Mouse (Mus musculus): Measurements from ENCODE around the gene Arpc1a. TPM values are rescaled to one million over a fixed set of nuclear protein-coding genes. Genes with fewer than 3 reads are reported as not detected.

Arpc1a gene
- 64.8 and 78.1 TPM in 2 replicates for polyA plus RNA-seq (2015; fragmentation: Nextera tagmentation; extraction: Ambion mirVana)

DNA sequence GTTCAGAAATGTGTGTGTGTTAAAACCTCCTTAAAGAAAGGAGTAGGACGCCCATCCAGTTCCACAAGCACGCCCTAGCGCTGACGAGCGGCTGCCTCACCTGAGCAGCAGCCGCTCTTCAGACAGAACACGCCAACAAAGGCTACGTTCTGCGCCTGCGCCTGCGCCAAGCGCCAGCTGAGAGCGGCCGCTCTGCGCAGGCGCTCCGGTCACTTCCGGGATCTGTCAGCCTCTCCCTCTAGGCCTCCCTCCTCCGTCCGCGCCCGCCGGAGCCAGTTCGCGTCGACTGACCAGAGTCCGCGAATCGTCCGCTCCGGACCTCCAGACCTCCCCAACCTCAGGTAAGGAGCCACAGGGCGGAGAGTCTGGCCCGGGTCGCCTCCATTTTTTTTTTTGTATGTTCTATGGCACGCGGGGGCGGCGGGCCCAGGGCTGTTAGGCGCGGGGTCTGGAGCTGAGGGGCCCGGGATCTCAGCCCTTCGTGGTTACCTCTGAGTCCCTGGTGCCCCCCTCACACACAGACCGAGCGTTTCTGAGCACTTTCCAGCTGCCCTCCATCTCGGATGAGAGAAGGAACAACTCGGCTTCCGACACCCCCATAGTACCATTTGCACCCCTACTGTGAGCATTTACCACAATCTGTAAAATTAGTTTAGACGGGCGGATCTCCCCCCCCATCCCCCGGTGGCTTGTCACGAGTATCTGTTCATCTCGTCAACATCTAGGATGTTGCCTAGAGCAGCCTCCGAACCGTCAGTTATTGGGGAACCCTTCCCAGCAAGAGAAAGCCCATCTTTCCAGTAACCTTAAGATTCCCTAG lies at the start of gene Arpc1a, which contains the start of gene Kpna7:
Gene Arpc1a (plus strand): TSS at position 199 of the 820 bp plus-strand sequence.
Gene Kpna7 (minus strand): TSS at position 399 of the 820 bp plus-strand sequence.

DNA sequence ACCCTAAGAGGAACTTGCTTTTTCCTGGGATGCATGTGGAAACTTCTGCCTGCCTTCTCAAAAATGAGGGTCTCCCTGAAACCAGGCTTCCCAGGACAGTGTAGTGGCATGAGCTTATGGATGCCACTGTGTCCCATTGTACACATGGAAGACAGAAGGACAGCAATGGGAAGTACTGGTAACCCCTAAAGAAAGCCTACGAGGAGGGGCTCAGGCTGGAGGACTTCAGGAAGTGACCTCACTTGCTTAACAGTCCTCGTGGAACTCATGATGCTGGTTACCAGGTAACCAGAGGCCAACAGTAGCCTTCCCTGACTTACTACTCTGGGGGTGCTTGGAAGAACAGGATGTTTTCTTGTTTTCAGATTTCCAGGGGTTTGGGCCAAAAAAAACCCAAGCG lies 40.9 kb upstream of the Arpc1a start, which contains the start of gene 1700018F24Rik:
Gene 1700018F24Rik (plus strand): TSS at position 301 of the 400 bp plus-strand sequence.

DNA sequence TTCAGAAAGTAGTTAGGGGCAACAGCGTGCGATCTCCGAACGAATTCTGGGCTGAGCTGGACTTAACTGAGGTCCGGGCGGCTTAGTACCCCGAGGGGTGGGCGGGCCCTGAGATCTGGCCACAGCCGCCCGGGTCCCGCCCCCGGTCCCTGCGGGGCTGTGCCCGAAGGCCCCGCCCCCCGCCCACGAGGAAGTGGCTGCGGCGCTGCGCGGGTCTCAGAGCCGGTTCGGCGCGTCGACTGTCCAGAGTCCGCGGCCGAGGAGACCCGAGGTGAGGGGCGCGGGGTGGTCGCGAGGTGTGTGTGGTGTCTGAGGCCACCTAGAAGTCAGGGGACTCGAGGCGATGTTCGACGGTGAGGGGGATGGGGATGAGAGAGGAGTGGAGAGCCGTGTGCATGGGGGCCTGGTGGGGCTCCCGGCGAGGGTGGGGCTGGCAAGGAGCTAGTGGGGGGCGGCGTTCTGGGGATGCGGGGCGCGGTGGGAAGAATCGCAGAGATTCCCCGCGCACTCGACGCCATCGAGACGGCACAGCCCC lies 30.5 kb downstream of the Arpc1a start, which contains the start of gene Arpc1b:
Gene Arpc1b (plus strand): TSS at position 145 of the 535 bp plus-strand sequence.

DNA sequence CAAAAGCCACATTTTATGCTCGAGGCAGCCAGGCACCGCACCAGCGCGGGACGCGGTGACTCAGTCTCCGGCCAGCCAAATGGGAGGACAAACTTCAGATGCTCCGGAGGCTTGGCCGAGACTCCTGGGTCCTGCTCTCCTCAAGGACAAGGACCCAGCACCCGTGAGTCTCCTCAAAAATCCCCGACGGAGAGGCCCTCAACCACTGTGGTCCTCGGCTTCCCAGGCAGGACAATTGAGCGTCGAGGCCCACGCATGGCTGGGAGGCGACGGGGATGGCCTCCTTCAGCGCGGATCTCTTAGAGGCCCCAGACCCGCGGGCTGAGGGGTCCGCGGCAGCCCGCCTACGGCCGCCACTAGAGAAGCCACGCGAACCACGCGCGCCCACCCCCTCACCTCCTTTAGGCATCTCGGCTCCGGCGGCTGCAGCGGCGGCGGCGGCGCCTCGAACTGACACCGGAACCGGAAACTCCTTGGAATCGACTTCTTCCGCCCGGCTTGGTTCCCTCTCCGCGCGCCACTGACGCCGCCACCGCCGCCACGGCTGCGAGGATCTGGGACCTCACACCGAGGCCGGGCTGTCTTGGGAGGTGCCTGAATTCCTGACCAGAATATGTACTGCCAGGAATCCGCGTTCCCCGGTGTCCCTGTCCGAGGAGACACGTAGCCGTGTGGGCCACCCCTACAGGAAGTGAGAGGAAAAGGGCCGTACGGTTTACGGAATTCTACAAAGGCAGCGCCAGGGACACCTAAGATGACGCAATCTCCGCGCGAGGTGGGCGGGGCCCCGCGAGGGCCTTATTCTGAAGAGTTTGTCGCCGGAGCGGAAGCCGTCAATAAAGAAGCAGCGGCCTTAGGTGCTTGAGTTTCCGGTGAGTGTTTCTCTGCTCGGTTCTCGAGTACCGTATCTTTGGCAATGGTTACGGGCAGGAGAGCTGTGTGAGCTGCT lies 56.2 kb downstream of the Arpc1a start, which contains the start of the genes Pdap1 and Bud31:
Gene Pdap1 (minus strand): TSS at position 668 of the 949 bp plus-strand sequence.
Gene Bud31 (plus strand): TSS at position 792 of the 949 bp plus-strand sequence.

Other genes starting within 250 kb of the Arpc1a start
- 6.9 and 7.4 TPM in 2 replicates for gene Smurf1, start 118.0 kb upstream of the Arpc1a start, polyA plus RNA-seq (2015; fragmentation: Nextera tagmentation; extraction: Ambion mirVana)
- gene Gm4871, start 51.1 kb upstream of the Arpc1a start, polyA plus RNA-seq (2015; fragmentation: Nextera tagmentation; extraction: Ambion mirVana): not detected in 2 replicates
- gene 1700018F24Rik, start 40.8 kb upstream of the Arpc1a start, polyA plus RNA-seq (2015; fragmentation: Nextera tagmentation; extraction: Ambion mirVana): not detected in 2 replicates
- not detected in 2 replicates for gene Kpna7, start 200 bp downstream of the Arpc1a start, polyA plus RNA-seq (2015; fragmentation: Nextera tagmentation; extraction: Ambion mirVana)
- gene Arpc1b, start 30.4 kb downstream of the Arpc1a start, polyA plus RNA-seq (2015; fragmentation: Nextera tagmentation; extraction: Ambion mirVana): 178 and 280 TPM in 2 replicates
- 51.6 and 70.3 TPM in 2 replicates for gene Pdap1, start 56.4 kb downstream of the Arpc1a start, polyA plus RNA-seq (2015; fragmentation: Nextera tagmentation; extraction: Ambion mirVana)
- gene Bud31, start 56.5 kb downstream of the Arpc1a start, polyA plus RNA-seq (2015; fragmentation: Nextera tagmentation; extraction: Ambion mirVana): 102 and 124 TPM in 2 replicates
- 10.5 and 10.8 TPM in 2 replicates for gene Ptcd1, start 83.3 kb downstream of the Arpc1a start, polyA plus RNA-seq (2015; fragmentation: Nextera tagmentation; extraction: Ambion mirVana)
- gene Cpsf4, start 83.4 kb downstream of the Arpc1a start, polyA plus RNA-seq (2015; fragmentation: Nextera tagmentation; extraction: Ambion mirVana): 15.7 and 18.7 TPM in 2 replicates
- 894 and 985 TPM in 2 replicates for gene Atp5j2, start 108.2 kb downstream of the Arpc1a start, polyA plus RNA-seq (2015; fragmentation: Nextera tagmentation; extraction: Ambion mirVana)
- gene Zkscan14, start 118.0 kb downstream of the Arpc1a start, polyA plus RNA-seq (2015; fragmentation: Nextera tagmentation; extraction: Ambion mirVana): 7.4 and 7.9 TPM in 2 replicates
- 7.2 and 7.7 TPM in 2 replicates for gene Zkscan5, start 120.7 kb downstream of the Arpc1a start, polyA plus RNA-seq (2015; fragmentation: Nextera tagmentation; extraction: Ambion mirVana)
- 29.5 and 34.5 TPM in 2 replicates for gene Zfp655, start 147.9 kb downstream of the Arpc1a start, polyA plus RNA-seq (2015; fragmentation: Nextera tagmentation; extraction: Ambion mirVana)
- gene Zscan25, start 196.7 kb downstream of the Arpc1a start, polyA plus RNA-seq (2015; fragmentation: Nextera tagmentation; extraction: Ambion mirVana): 0.33 and 0.44 TPM in 2 replicates